Mouse (Mus musculus) embryonic facial prominence, embryonic 11.5 days (tissue): ENCODE data around the gene Iqsec1. TPM values are rescaled to one million over a fixed set of nuclear protein-coding genes. Genes with fewer than 3 reads are reported as not detected.

Experiments used
- ATAC-seq: fragments of 200-750 bp; cut with Nextera tagmentation; replicated peaks from 2 replicates; pipeline ENCODE4 v1.8.0; 2017; ENCODE audit warnings: low read depth; ENCODE audit not compliant: insufficient number of reproducible peaks, low FRiP score, low TSS enrichment
- DNase-seq: peaks from one replicate; pipeline ENCODE4 v3.0.0-alpha.2; 2015; ENCODE audit warnings: low spot score
- H3K27ac ChIP-seq: fragments of 300-500 bp; sonication (generic); replicated peaks from 2 replicates; pipeline ENCODE4 v1.5.1; 2014; ENCODE audit warnings: mild to moderate bottlenecking, low read depth, low read length, control low read depth
- H3K27me3 ChIP-seq: fragments of 300-500 bp; sonication (generic); 2 replicates; pipeline ENCODE4 v1.6.1; 2014; ENCODE audit warnings: mild to moderate bottlenecking, low read length, moderate library complexity, mixed read lengths; ENCODE audit not compliant: control insufficient read depth, insufficient read depth
- H3K36me3 ChIP-seq: fragments of 300-500 bp; sonication (generic); replicated peaks from 2 replicates; pipeline ENCODE4 v1.6.1; 2014; ENCODE audit warnings: low read depth, mild to moderate bottlenecking, low read length, moderate library complexity, mixed read lengths; ENCODE audit not compliant: control insufficient read depth, insufficient read depth
- H3K4me1 ChIP-seq: fragments of 300-500 bp; sonication (generic); 2 replicates; pipeline ENCODE4 v1.6.1; 2014; ENCODE audit warnings: low read length, mixed read lengths; ENCODE audit not compliant: control insufficient read depth, insufficient read depth
- H3K4me2 ChIP-seq: fragments of 300-500 bp; sonication (generic); 2 replicates; pipeline ENCODE4 v1.6.1; 2014; ENCODE audit warnings: low read depth, mild to moderate bottlenecking, control low read depth, low read length, moderate library complexity
- H3K4me3 ChIP-seq: fragments of 300-500 bp; sonication (generic); 2 replicates; pipeline ENCODE4 v1.5.1; 2014; ENCODE audit warnings: low read depth, low read length, control low read depth
- H3K9ac ChIP-seq: fragments of 300-500 bp; sonication (generic); replicated peaks from 2 replicates; pipeline ENCODE4 v1.6.1; 2014; ENCODE audit warnings: mild to moderate bottlenecking, control low read depth, low read length
- H3K9me3 ChIP-seq: fragments of 300-500 bp; sonication (generic); replicated peaks from 2 replicates; pipeline ENCODE4 v1.6.1; 2016; ENCODE audit warnings: mild to moderate bottlenecking, low read length, inconsistent platforms, mixed read lengths; ENCODE audit not compliant: control insufficient read depth
- WGBS: fragments of 180-500 bp; shearing (Covaris S2); extraction: QIAGEN DNeasy Blood & Tissue Kit; methylation state at CpG from one replicate; pipeline ENCODE4 v1.1.7; 2014; 5-methylcytosine and 5-hydroxymethylcytosine counted together
- polyA plus RNA-seq: library from polyadenylated mRNA; unstranded; fragments of >200 nt; fragmentation: Nextera tagmentation; extraction: Ambion mirVana; gene quantifications from 2 replicates; pipeline ENCODE4 v1.2.1, GENCODE M21; 2014

Gene Iqsec1
- polyA plus RNA-seq, 1 experiment from 2014 or later, result 6.1 TPM

DNA sequence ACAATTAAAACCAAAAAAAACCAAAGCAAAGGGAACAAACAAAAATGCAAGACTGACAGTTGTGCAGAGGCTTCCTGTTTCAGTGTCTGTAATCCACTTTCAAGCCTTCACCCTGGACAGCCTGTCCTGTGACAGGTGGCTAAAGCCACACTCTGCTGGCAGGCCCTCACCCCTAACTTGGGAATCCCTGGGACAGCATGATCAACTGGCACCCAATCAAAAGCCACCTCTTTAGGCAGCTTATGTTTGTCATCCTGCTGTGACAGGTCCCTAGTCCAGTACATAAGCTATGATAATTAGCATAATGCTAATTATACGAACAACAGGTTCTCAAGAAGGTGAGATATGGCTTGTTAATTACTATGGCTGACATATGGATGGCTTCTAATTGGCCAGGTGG lies 40.4 kb downstream of the Iqsec1 start:
- Histone ChIP-seq H3K4me2 (no peak overlapping the region), H3K36me3 (no peaks in the 10 kb centered on the region), H3K27ac (no peak overlapping the region), H3K4me1 (no peaks in the 10 kb centered on the region), H3K4me3 (no peak overlapping the region), H3K9me3 (no peaks in the 10 kb centered on the region), H3K9ac (no peak overlapping the region), H3K27me3 (no peaks in the 10 kb centered on the region)
- WGBS, result 75% methylated on average over 1 of the region's 1 CpGs
- ATAC-seq, result no peak
- DNase-seq, result no peak

DNA sequence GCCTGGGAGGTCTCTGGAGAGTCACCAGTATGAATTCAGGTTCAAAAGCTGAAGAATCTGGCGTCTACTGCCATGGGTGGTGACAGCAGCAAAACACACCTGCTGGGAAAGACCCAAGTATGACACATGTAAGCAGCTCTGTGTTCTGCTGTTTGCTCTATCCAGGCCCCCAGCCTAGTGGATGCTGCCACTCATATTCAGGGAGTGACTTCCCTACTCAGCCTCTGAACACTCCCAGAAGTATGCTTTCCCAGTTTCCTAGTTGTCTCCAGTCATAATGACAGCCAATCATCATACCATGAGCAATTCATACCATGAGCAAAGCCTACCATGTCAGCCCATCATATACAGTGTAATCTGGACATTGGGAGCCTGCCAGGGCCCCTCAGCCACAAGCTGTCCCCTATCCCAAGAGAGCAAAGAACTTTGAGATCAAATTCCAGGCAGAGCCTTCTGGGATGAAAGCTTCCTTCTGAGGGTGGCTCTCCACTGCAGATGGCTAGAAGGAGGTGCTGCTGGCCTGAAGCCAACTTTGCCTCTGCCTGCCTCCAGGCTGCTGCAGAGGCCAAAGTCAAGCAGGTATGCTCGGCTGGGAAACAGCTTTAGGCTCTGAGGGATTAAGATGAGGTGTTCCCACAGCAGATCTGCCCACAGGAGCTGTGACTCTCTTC lies 42.8 kb downstream of the Iqsec1 start:
- Histone ChIP-seq H3K4me2 (no peak overlapping the region), H3K9ac (no peak overlapping the region), H3K36me3 (no peaks in the 10 kb centered on the region), H3K27me3 (no peaks in the 10 kb centered on the region), H3K4me1 (no peaks in the 10 kb centered on the region), H3K4me3 (no peak overlapping the region), H3K9me3 (no peaks in the 10 kb centered on the region), H3K27ac (no peak overlapping the region)
- DNase-seq (no peak), ATAC-seq (no peak)
- 62% methylated on average over 2 of the region's 2 CpGs for WGBS

DNA sequence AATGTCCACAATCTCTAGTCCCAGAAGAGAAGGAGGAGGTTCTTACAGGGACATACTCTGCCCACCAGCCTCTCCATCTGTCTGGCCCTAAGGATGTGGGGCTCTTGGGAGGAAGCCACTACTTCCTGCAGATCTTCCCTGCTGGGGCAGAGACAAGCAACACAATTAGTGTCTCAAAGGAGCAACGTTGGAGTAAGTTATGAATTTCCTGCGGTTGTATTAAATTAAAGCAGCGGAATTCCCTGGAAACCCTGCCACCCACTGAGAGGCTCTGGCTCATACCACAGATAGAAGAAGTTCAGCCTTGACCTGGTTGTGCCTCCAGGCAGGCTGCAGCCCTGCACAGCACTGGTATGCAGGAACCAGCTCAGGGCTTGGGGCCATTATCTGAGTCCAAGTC lies 47.2 kb downstream of the Iqsec1 start:
- H3K9me3 ChIP-seq, result no peaks in the 10 kb centered on the region
- no peak overlapping the region for H3K4me3 ChIP-seq
- ATAC-seq (no peak), DNase-seq (no peak)
- no peaks in the 10 kb centered on the region for H3K36me3 ChIP-seq
- 53% methylated on average over 3 of the region's 3 CpGs for WGBS
- H3K27me3 ChIP-seq, result no peaks in the 10 kb centered on the region
- no peak overlapping the region for H3K4me2 ChIP-seq
- no peak overlapping the region for H3K27ac ChIP-seq
- no peak overlapping the region for H3K9ac ChIP-seq
- no peaks in the 10 kb centered on the region; the same call in 1 of the 2 replicates for H3K4me1 ChIP-seq

DNA sequence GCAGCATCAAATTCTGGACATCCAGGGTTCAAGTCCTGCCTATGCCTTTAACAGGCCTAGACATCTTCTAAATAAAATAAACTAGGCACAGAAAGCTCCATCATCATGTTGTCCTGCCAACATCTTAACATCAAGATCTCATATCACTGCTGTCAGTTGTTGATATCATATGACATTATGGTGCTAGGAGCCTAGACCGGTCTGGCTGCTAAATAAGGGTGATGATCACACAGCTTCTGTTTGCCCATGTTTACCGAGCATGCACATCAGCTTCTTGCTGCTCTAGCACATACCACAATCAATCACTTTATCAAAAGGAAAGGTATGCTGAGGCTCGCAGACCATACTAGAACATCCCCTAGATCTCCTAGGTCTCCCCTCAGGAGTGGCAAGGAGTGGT lies 54.8 kb downstream of the Iqsec1 start:
- DNase-seq (no peak), ATAC-seq (no peak)
- Histone ChIP-seq H3K36me3 (no peaks in the 10 kb centered on the region), H3K27ac (no peak overlapping the region), H3K4me2 (no peak overlapping the region), H3K4me1 (no peaks in the 10 kb centered on the region; the same call in 1 of the 2 replicates), H3K9me3 (no peaks in the 10 kb centered on the region), H3K4me3 (no peak overlapping the region), H3K9ac (no peak overlapping the region), H3K27me3 (no peaks in the 10 kb centered on the region)
- whole genome bisulfite sequencing, result 93% methylated on average over 3 of the region's 3 CpGs

DNA sequence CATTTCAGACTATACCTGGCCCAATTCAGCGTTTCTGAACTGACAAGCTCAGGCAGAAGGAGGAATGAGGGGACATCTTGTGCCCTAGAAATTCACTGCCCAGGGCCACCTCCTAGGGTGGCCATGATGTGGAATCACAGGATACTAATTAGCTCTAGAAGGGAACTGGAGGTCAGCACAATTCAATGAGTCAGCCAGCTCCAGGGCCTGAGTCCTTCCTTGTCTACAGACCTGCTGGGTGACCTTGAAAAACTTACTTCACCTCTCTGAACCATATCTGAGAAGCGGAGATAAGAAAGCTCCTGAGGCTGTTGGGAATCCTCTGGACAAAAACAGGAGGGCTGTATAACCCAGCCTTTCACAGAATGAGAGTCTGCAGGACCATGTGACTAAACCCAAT lies 59.7 kb downstream of the Iqsec1 start:
- H3K4me1 ChIP-seq, result no peaks in the 10 kb centered on the region
- no peak for ATAC-seq

DNA sequence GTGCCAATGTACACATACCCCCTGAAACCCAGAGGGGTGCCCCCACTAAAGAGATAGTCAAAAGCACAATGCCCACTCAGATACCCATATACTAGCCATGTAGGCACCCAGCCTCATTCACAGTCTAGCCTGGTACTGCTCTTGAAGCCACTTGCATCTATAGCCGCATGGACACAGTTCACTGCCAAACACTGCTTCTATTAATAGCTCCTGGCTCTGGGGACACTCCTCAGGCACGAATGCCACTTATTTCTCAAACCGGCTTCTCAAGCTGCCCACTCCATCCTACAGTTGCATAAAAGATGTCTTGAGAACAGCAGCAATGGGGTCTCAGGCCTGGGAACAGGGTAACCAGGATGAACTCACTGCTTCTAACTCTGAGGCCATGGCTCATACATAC lies 63.0 kb downstream of the Iqsec1 start:
- Histone ChIP-seq H3K4me1 (no peaks in the 10 kb centered on the region), H3K27ac (no peak overlapping the region)
- ATAC-seq, result no peak

More for the DNA sequence above, 59.7 kb downstream of the Iqsec1 start:
- Histone ChIP-seq H3K27ac (no peak overlapping the region), H3K4me3 (no peak overlapping the region), H3K4me2 (no peak overlapping the region), H3K36me3 (no peaks in the 10 kb centered on the region), H3K9me3 (no peaks in the 10 kb centered on the region), H3K9ac (no peak overlapping the region), H3K27me3 (no peaks in the 10 kb centered on the region)
- no peak for DNase-seq
- 87% methylated on average over 2 of the region's 2 CpGs for WGBS

DNA sequence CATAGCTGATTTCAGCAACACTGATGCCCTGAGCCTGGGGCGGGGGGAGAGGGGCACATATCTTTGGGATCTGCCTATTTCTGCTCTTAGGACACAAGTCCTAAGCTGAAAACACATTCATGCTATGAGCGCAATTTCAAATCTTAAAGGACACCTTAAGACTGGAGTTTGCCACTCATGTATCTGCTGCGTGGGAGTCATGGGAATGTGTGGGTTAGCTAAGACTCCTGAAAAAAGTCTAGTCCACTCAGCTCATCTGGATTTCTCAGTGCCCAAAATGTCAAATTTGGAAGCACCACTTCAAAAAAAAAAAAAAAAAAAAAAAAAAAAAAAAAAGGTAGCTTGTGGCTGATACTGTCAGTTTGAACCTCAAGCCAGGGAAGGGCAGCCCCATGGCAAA lies 63.7 kb downstream of the Iqsec1 start:
- no peaks in the 10 kb centered on the region for H3K9me3 ChIP-seq
- no peak overlapping the region for H3K4me3 ChIP-seq
- H3K9ac ChIP-seq, result no peak overlapping the region
- 91% methylated on average over 3 of the region's 3 CpGs for WGBS
- DNase-seq, result no peak
- H3K4me2 ChIP-seq, result no peak overlapping the region
- no peak for ATAC-seq
- H3K27me3 ChIP-seq, result no peaks in the 10 kb centered on the region
- H3K4me1 ChIP-seq, result peaks cover 4% of the 10 kb centered on the region; the same call in 1 of the 2 replicates
- no peak overlapping the region for H3K27ac ChIP-seq
- no peaks in the 10 kb centered on the region for H3K36me3 ChIP-seq

More for the DNA sequence above, 63.0 kb downstream of the Iqsec1 start:
- H3K9ac ChIP-seq, result no peak overlapping the region
- H3K4me2 ChIP-seq, result no peak overlapping the region
- no peak for DNase-seq
- no peak overlapping the region for H3K4me3 ChIP-seq
- no peaks in the 10 kb centered on the region for H3K36me3 ChIP-seq
- H3K27me3 ChIP-seq, result no peaks in the 10 kb centered on the region
- H3K9me3 ChIP-seq, result no peaks in the 10 kb centered on the region
- 79% methylated on average over 3 of the region's 3 CpGs for WGBS

DNA sequence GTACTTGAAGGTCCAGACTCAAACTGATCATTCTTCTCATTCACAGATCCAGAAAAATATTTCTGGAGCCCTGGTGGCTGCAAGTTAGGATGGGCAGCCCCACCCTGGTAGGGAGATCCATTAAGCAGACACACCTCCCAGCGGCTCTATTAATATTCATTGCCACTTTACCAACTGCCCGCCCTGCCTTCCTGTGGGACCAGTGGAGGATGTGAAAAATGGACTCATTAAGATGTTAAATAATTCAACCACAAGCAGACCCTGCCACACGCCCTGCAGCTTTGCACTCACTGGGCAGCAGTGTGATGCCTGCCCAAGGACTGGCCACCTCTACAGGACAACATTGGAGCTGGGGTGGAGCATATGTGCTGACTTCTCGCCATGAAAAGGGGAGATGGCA lies 64.1 kb downstream of the Iqsec1 start:
- 67% methylated on average over 4 of the region's 4 CpGs for WGBS
- Histone ChIP-seq H3K4me2 (no peak overlapping the region), H3K27me3 (no peaks in the 10 kb centered on the region), H3K9me3 (no peaks in the 10 kb centered on the region), H3K9ac (no peak overlapping the region), H3K36me3 (no peaks in the 10 kb centered on the region), H3K4me1 (peaks cover 4% of the 10 kb centered on the region; the same call in 1 of the 2 replicates), H3K27ac (no peak overlapping the region), H3K4me3 (no peak overlapping the region)
- ATAC-seq (no peak), DNase-seq (no peak)
